Mouse (Mus musculus): ENCODE measurements around the gene Fam199x.

DNA sequence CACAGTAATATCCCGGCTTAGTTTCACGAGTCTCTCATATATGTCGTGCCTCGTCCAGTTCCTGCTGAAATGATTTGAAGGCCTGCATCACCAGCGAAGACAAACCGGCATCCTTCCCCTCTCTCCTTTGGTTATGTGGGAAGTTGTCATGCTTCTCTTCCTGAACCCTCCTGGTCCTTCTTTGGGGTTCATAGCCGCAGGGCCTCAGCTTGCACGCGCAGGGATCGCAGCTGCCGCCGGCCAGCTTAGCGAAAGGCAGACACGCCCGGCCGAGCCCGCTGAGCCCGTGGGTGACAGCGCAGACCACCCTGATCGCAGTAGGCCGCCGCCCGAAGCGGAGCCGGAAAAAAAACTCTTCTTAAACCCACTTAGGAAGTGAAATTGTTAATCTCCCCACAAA, 55.1 kb downstream of the Fam199x start:
- TF ChIP-seq EP300 (IDR thresholded peaks at IDR 0.05; ENCODE audit: insufficient read depth, low read depth, low read length), result no peak
- TF ChIP-seq CTCF (IDR thresholded peaks at IDR 0.05; ENCODE audit: low read depth, low read length), result no peak

Data from ES-Bruce4 (cell line).